In the genomic region with DNA sequence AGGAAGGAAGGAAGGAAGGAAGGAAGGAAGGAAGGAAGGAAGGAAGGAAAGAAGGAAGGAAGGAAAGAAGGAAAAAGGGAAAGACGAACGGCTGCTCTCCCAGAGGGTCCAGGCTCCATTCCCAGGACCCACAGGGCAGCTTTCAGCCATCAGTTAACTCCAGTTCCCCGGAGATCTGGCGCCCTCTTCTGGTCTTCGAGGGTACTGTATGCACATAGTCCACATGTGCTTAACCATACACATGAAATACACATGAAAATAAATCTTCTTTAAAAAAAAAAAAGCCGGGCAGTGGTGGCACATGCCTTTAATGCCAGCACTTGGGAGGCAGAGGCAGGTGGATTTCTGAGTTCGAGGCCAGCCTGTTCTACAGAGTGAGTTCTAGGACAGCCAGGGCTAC, we compare ENCODE assay signal across 8 mouse cellular contexts. TPM values are rescaled to one million over a fixed set of nuclear protein-coding genes. Genes with fewer than 3 reads are reported as not detected.
A peak's percentile ranks its signal among the peaks of the same experiment; 100 is the strongest.
DNase-seq lines count a peak whose midpoint lies in the region; TF ChIP-seq lines count a peak whose summit lies in the region.
"Not testable (repeated sequence)": the region's sequence is repeated elsewhere in the genome, so short reads cannot be mapped to it uniquely, and the experiment has no call there.

No protein-coding gene starts in this region.

- not testable (repeated sequence) for H3K27ac ChIP-seq in bone marrow macrophage, adult 2 months (ENCODE audit: insufficient read depth, low read depth, low read length)

- TF ChIP-seq POLR2A in bone marrow macrophage, adult 2 months (IDR thresholded peaks at IDR 0.05; ENCODE audit: borderline replicate concordance, low read depth, low read length) = not testable (repeated sequence)

- not testable (repeated sequence) for H3K4me1 ChIP-seq in bone marrow macrophage, adult 2 months (ENCODE audit: control insufficient read depth, insufficient read depth, low read length)

- TF ChIP-seq CTCF in bone marrow macrophage, adult 2 months (IDR thresholded peaks at IDR 0.05; ENCODE audit: low read depth, low read length) = peak; percentile 59; the same call in 1 of the 2 replicates

- intact Hi-C loops in heart, postnatal 10 days (cut with DNase I) = not testable (repeated sequence)

- DNase-seq in ES-CJ7 (ENCODE audit: low read depth, low spot score) = peak; percentile 90
- DNase-seq in embryo, embryonic 9.5 days (ENCODE audit: extremely low spot score) = peak; percentile 78
- peak; percentile 58 to 80 for DNase-seq in heart, postnatal 10 days
- DNase-seq in layer of hippocampus, adult 11-12 months (ENCODE audit: low spot score) = peak; percentile 72
- DNase-seq in lung, postnatal 4 days = peak; percentile 60 to 83
- DNase-seq in right cerebral cortex, adult 18-20 months = peak; percentile 37
- peak; percentile 69 to 76 for DNase-seq in thymus, postnatal 36 days

- H3K4me3 ChIP-seq in bone marrow macrophage, adult 2 months (ENCODE audit: insufficient read depth, low read length) = not testable (repeated sequence)

RNA-seq across cellular contexts. Expression of gene Cbx1, which starts 4.1 kb away (rescaled TPM):
- 51.4 and 57.5 TPM in 2 replicates for polyA plus RNA-seq in bone marrow macrophage, adult 2 months (2012; ENCODE audit: insufficient read depth, insufficient read length, missing spikeins)
- total RNA-seq in heart, postnatal 10 days (2021) = 10 to 100 TPM; 46.2 to 59.2 TPM

RNA-seq across cellular contexts. Expression of gene Snx11, which starts 7.5 kb away (rescaled TPM):
- 37.0 and 37.8 TPM in 2 replicates for polyA plus RNA-seq in bone marrow macrophage, adult 2 months (2012; ENCODE audit: insufficient read depth, insufficient read length, missing spikeins)
- 10 to 100 TPM; 14.6 to 15.1 TPM for total RNA-seq in heart, postnatal 10 days (2021)

RNA-seq across cellular contexts. Expression of gene Nfe2l1, which starts 44.9 kb away (rescaled TPM):
- polyA plus RNA-seq in bone marrow macrophage, adult 2 months (2012; ENCODE audit: insufficient read depth, insufficient read length, missing spikeins) = 105 and 106 TPM in 2 replicates
- 100 to 1,000 TPM; 302 to 348 TPM for total RNA-seq in heart, postnatal 10 days (2021)

Comparison
In these comparisons a context has a peak if more than half of its experiments do, and no peak if none do; other contexts are left out.
1. DNase-seq: peak in every context shown above with its lines; median percentile 90 in ES-CJ7; 78 in embryo, embryonic 9.5 days; 72 in thymus, postnatal 36 days; 72 in layer of hippocampus, adult 11-12 months; 72 in lung, postnatal 4 days; 69 in heart, postnatal 10 days; 37 in right cerebral cortex, adult 18-20 months.